Mouse (Mus musculus) hindlimb bud, embryonic 11.5 days (tissue): ENCODE data around the gene Zbtb46.

ENCODE experiments used
- DNase-seq: peaks from one replicate; pipeline ENCODE4 v3.0.0-alpha.2; 2012; ENCODE audit warnings: low read depth, low spot score; ENCODE audit errors: extremely low spot score

Zbtb46 gene

GRCm38 (mm10) chr2:181465423-181465822, 6.2 kb upstream of the Zbtb46 start:
- no peak for DNase-seq

- no peak for DNase-seq
These were observed 3.9 kb upstream of the Zbtb46 start for GRCm38 (mm10) chr2:181463008-181463738.

GRCm38 (mm10) chr2:181462604-181463003, 3.4 kb upstream of the Zbtb46 start:
- no peak for DNase-seq

- no peak for DNase-seq
These were observed 2.4 kb upstream of the Zbtb46 start for GRCm38 (mm10) chr2:181461536-181462100.

GRCm38 (mm10) chr2:181459673-181460621, 721 bp upstream of the Zbtb46 start:
- DNase-seq, result no peak

GRCm38 (mm10) chr2:181458411-181459152, 644 bp downstream of the Zbtb46 start:
- no peak for DNase-seq

GRCm38 (mm10) chr2:181457831-181458230, 1.4 kb downstream of the Zbtb46 start:
- no peak for DNase-seq

GRCm38 (mm10) chr2:181455899-181456298, 3.3 kb downstream of the Zbtb46 start:
- DNase-seq, result no peak

GRCm38 (mm10) chr2:181453274-181453673, 6.0 kb downstream of the Zbtb46 start:
- DNase-seq, result no peak

GRCm38 (mm10) chr2:181452181-181452580, 7.0 kb downstream of the Zbtb46 start:
- no peak for DNase-seq

- DNase-seq, result no peak
These were observed 16.2 kb downstream of the Zbtb46 start for GRCm38 (mm10) chr2:181443016-181443415.

GRCm38 (mm10) chr2:181438176-181438575, 21.1 kb downstream of the Zbtb46 start:
- no peak for DNase-seq

GRCm38 (mm10) chr2:181436246-181436645, 23.0 kb downstream of the Zbtb46 start:
- no peak for DNase-seq

GRCm38 (mm10) chr2:181423834-181424233, 35.4 kb downstream of the Zbtb46 start:
- DNase-seq, result no peak

GRCm38 (mm10) chr2:181420903-181421638, 38.2 kb downstream of the Zbtb46 start:
- no peak for DNase-seq

- DNase-seq, result no peak
These were observed 38.8 kb downstream of the Zbtb46 start for GRCm38 (mm10) chr2:181420426-181420825.

- no peak for DNase-seq
These were observed 39.9 kb downstream of the Zbtb46 start for GRCm38 (mm10) chr2:181419359-181419758.

- no peak for DNase-seq
These were observed 43.3 kb downstream of the Zbtb46 start for GRCm38 (mm10) chr2:181415945-181416344.

GRCm38 (mm10) chr2:181413141-181413540, 46.1 kb downstream of the Zbtb46 start:
- DNase-seq, result no peak

GRCm38 (mm10) chr2:181410760-181411473, 48.3 kb downstream of the Zbtb46 start:
- peak; percentile 18 for DNase-seq
